Mouse (Mus musculus) CH12.LX (cell line): ENCODE measurements around the gene Ell. TPM values are rescaled to one million over a fixed set of nuclear protein-coding genes. Genes with fewer than 3 reads are reported as not detected.

ENCODE experiments used
- DNase-seq: peaks from one replicate; pipeline ENCODE4 v3.0.0-alpha.2; 2013; ENCODE audit errors: extremely low read depth
- H3K27ac ChIP-seq: 2 replicates; pipeline ENCODE4 v1.5.1; 2012; ENCODE audit warnings: low read depth, mild to moderate bottlenecking, control low read depth, moderate library complexity; ENCODE audit not compliant: insufficient read depth
- H3K27me3 ChIP-seq: replicated peaks from 2 replicates; pipeline ENCODE3; 2012; ENCODE audit warnings: inconsistent platforms
- H3K36me3 ChIP-seq, 2 experiments: replicated peaks in 1 of 2; 2 replicates each; pipeline versions ENCODE3 to v1.6.1; 2012; ENCODE audit warnings: inconsistent platforms in 1 of 2, low read length in 1 of 2, mild to moderate bottlenecking in 1 of 2, mixed read lengths in 1 of 2, moderate library complexity in 1 of 2; ENCODE audit not compliant: control insufficient read depth in 1 of 2, insufficient read depth in 1 of 2
- H3K4me1 ChIP-seq, 2 experiments: 2 replicates each; pipeline ENCODE4 v1.6.1; 2012; ENCODE audit warnings: inconsistent platforms in 1 of 2, moderate library complexity in 1 of 2; ENCODE audit not compliant: insufficient read depth in 2 of 2, control insufficient read depth in 1 of 2
- H3K4me2 ChIP-seq: 2 replicates; pipeline ENCODE4 v1.6.1; 2012; ENCODE audit warnings: low read depth, mild to moderate bottlenecking, control low read depth; ENCODE audit not compliant: poor library complexity, insufficient read depth, severe bottlenecking
- H3K4me3 ChIP-seq, 3 experiments: fragments of 150-350 bp in 1 of 3; sonication (generic) in 1 of 3; replicated peaks in 1 of 3; 2 replicates each; pipeline versions ENCODE3 to v1.5.1; 2011 to 2012; ENCODE audit warnings: low read depth in 2 of 3, low read length in 2 of 3, mild to moderate bottlenecking in 2 of 3, moderate library complexity in 2 of 3, control low read depth in 1 of 3, improper control_type of control experiment in 1 of 3, inconsistent platforms in 1 of 3, mixed read lengths in 1 of 3; ENCODE audit not compliant: poor library complexity in 1 of 3
- H3K79me2 ChIP-seq: replicated peaks from 2 replicates; pipeline ENCODE4 v1.6.1; 2012; ENCODE audit warnings: mild to moderate bottlenecking, moderate library complexity; ENCODE audit not compliant: control insufficient read depth, poor library complexity, insufficient read depth, severe bottlenecking; ENCODE audit errors: extremely low read depth
- H3K9ac ChIP-seq: 2 replicates; pipeline ENCODE4 v1.6.1; 2012; ENCODE audit warnings: low read depth, mild to moderate bottlenecking, control low read depth, moderate library complexity; ENCODE audit not compliant: insufficient read depth
- H3K9me3 ChIP-seq: replicated peaks from 2 replicates; pipeline ENCODE3; 2012; ENCODE audit warnings: low read length, inconsistent platforms, mixed read lengths
- BHLHE40 ChIP-seq: IDR thresholded peaks from 2 replicates; pipeline ENCODE4 v1.6.1; 2011; ENCODE audit warnings: mild to moderate bottlenecking, low read depth, low read length, improper control_type of control experiment
- CTCF ChIP-seq, 2 experiments: IDR thresholded peaks in 1 of 2; conservative IDR thresholded peaks in 1 of 2; 2 replicates each; pipeline ENCODE4 v1.5.1; 2011 to 2012; ENCODE audit warnings: low read depth in 2 of 2, low read length in 2 of 2, improper control_type of control experiment in 1 of 2, inconsistent platforms in 1 of 2, mild to moderate bottlenecking in 1 of 2, moderate library complexity in 1 of 2
- ETS1 ChIP-seq: conservative IDR thresholded peaks from 2 replicates; pipeline ENCODE4 v1.6.1; 2012; ENCODE audit warnings: low read depth, mild to moderate bottlenecking, inconsistent platforms, low read length, improper control_type of control experiment, moderate library complexity
- GABPA ChIP-seq: IDR thresholded peaks from 2 replicates; pipeline ENCODE4 v1.6.1; 2012; ENCODE audit warnings: low read depth, low read length, improper control_type of control experiment, inconsistent platforms; ENCODE audit not compliant: insufficient replicate concordance
- IRF4 ChIP-seq: IDR thresholded peaks from 2 replicates; pipeline ENCODE4 v1.6.1; 2014; ENCODE audit warnings: low read depth, mild to moderate bottlenecking, inconsistent platforms, low read length, improper control_type of control experiment
- MEF2A ChIP-seq: IDR thresholded peaks from 2 replicates; pipeline ENCODE4 v1.6.1; 2014; ENCODE audit warnings: low read depth, mild to moderate bottlenecking, inconsistent platforms, low read length, improper control_type of control experiment, borderline replicate concordance
- MXI1 ChIP-seq: IDR thresholded peaks from 2 replicates; pipeline ENCODE4 v1.6.1; 2011; ENCODE audit warnings: mild to moderate bottlenecking, low read depth, low read length, improper control_type of control experiment
- NELFE ChIP-seq: IDR thresholded peaks from 2 replicates; pipeline ENCODE4 v1.6.1; 2011; ENCODE audit warnings: low read depth, low read length, improper control_type of control experiment
- NRF1 ChIP-seq: IDR thresholded peaks from 2 replicates; pipeline ENCODE4 v1.6.1; 2014; ENCODE audit warnings: low read depth, mild to moderate bottlenecking, inconsistent platforms, low read length, improper control_type of control experiment, moderate library complexity
- PAX5 ChIP-seq: IDR thresholded peaks from 2 replicates; pipeline ENCODE4 v1.6.1; 2012; ENCODE audit warnings: low read length, inconsistent platforms, mixed read lengths
- POLR2A ChIP-seq: IDR thresholded peaks from 2 replicates; pipeline ENCODE4 v1.6.1; 2011; ENCODE audit warnings: low read depth, mild to moderate bottlenecking, improper control_type of control experiment, low read length
- RCOR1 ChIP-seq: conservative IDR thresholded peaks from 2 replicates; pipeline ENCODE4 v1.6.1; 2012; ENCODE audit warnings: low read depth, mild to moderate bottlenecking, inconsistent platforms, low read length, improper control_type of control experiment
- SIN3A ChIP-seq: IDR thresholded peaks from 2 replicates; pipeline ENCODE4 v1.6.1; 2012; ENCODE audit warnings: low read length, improper control_type of control experiment, inconsistent platforms
- TBP ChIP-seq: conservative IDR thresholded peaks from 2 replicates; pipeline ENCODE4 v1.6.1; 2011; ENCODE audit warnings: low read depth, low read length, improper control_type of control experiment
- TCF12 ChIP-seq: IDR thresholded peaks from 2 replicates; pipeline ENCODE4 v1.6.1; 2014; ENCODE audit warnings: low read depth, mild to moderate bottlenecking, inconsistent platforms, low read length, improper control_type of control experiment
- USF2 ChIP-seq: conservative IDR thresholded peaks from 2 replicates; pipeline ENCODE4 v1.6.1; 2011; ENCODE audit warnings: low read depth, low read length, improper control_type of control experiment
- ZC3H11A ChIP-seq: IDR thresholded peaks from 2 replicates; pipeline ENCODE4 v1.6.1; 2012; ENCODE audit warnings: low read depth, mild to moderate bottlenecking, inconsistent platforms, low read length, improper control_type of control experiment
- ZMIZ1 ChIP-seq: IDR thresholded peaks from 2 replicates; pipeline ENCODE4 v1.6.1; 2012; ENCODE audit warnings: low read depth, mild to moderate bottlenecking, inconsistent platforms, low read length, improper control_type of control experiment
- dilution Hi-C: fragments of 300-500 bp; cut with MboI; formaldehyde crosslinking; loops from 2 replicates; pipeline ENCODE4 v1.14.3; 2020; ENCODE audit warnings: low sequenced_read_pairs; ENCODE audit not compliant: extremely low pct_unique_long_range_greater_than_20kb, extremely low pct_ligation_motif_present
- in situ Hi-C: fragments of 300-500 bp; cut with MboI; formaldehyde crosslinking; loops from 3 replicates; pipeline ENCODE4 v1.14.3; 2019; ENCODE audit warnings: low sequenced_read_pairs, low pct_ligation_motif_present, low pct_unique_long_range_greater_than_20kb, mixed read lengths
- polyA plus RNA-seq: library from polyadenylated mRNA; unstranded; fragments of >175 nt; gene quantifications from 2 replicates; pipeline ENCODE4 v1.2.1, GENCODE M21; 2012; ENCODE audit warnings: low read depth; ENCODE audit not compliant: insufficient read length
- total RNA-seq, 2 experiments: library from RNA; depleted of rRNA; stranded (reverse); fragments of 300-350 nt in 1 of 2; fragments of >200 nt in 1 of 2; gene quantifications; 2 replicates each; pipeline ENCODE4 v1.2.3; 2012 to 2014

Ell gene
- total and polyA plus RNA-seq, 3 experiments = 6.5 to 17.9 (median 9.8) TPM

DNA sequence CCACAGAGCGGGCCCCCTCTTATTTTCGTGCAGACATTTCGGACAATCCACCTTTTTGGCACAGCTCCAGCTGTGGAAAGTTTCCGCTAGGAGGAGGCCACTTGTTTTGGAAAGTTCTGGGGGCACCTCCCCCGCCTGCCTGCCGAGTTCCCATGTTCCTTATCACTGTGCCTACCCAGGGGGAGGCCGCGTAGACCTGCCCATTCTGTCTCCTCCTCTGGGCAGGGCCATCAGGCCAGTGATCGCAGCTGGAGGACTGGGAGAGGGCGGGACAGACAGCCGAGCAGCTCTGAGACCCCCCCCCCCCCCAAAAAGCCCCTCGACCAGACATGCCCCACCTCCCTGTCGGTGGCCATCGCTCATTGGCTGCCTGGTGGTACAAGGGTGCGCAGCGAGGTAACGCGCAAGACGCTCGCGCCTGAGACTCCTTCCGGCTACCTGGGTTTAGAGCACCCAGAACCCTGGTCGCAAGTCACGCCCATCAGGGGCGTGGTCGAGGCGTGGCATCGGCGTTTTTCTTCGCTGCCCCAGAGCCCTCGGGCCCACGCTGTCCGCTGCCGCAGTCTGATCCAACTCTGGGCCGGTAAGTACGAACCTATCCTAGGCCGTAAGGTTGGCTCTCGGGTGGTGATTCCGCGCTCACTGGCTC, 54.8 kb downstream of the Ell start, which contains the start of gene Isyna1 (continued):
- TF ChIP-seq TBP (peak; percentile 72), CTCF (conservative IDR thresholded peaks at IDR 0.05 in 1 of 2, IDR thresholded peaks at IDR 0.05 in 1 of 2; ENCODE audit: low read depth in 2 of 2, low read length in 2 of 2) (no peak), SIN3A (peak; percentile 88; the same call in 1 of the 2 replicates), USF2 (no peak), ZC3H11A (no peak), MEF2A (no peak; the same call in 1 of the 2 replicates), PAX5 (no peak), ETS1 (peak; percentile 42; the same call in 1 of the 2 replicates), NELFE (peak; percentile 86), ZMIZ1 (peak; percentile 93), RCOR1 (peak; percentile 57; the same call in 1 of the 2 replicates), BHLHE40 (no peak), IRF4 (no peak), POLR2A (peak; percentile 96), NRF1 (peak; percentile 90), MXI1 (peak; percentile 87)

DNA sequence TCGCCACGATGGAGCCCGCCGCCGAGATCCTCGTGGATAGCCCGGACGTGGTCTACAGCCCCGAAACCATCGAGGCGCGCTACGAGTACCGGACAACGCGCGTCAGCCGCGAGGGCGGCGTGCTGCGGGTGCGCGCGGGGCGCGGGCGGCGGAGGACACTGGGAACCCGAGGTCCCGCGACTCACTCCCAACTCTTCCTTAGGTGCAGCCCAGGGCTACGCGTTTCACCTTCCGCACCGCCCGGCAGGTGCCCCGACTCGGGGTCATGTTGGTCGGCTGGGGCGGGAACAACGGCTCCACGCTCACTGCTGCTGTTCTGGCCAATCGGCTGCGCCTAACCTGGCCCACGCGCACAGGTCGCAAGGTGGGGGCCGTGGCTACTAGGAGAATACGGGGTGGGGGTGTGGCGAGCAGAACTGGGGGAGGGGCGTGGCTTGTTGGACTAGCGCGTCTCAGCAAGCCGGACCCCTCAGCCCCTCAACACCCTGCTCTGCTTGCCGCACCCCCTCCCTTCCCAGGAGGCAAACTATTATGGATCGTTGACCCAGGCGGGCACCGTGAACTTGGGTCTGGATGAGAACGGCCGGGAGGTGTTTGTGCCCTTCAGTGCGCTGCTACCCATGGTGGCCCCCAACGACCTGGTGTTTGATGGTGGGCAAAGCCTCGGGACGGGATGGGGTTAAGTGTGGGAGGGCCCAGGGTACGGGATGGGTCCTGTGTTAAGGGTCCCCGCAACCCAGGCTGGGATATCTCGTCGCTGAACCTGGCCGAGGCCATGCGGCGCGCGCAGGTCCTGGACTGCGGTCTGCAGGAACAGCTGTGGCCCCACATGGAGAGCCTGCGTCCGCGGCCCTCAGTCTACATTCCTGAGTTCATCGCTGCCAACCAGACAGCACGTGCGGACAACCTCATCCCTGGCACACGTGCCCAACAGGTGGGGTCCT, 55.6 kb downstream of the Ell start:
- peak overlapping the region; percentile 18 for H3K4me2 ChIP-seq
- dilution Hi-C loops = no loop called here
- peaks cover 2% of the 10 kb centered on the region; the same call in 1 of the 2 replicates for H3K79me2 ChIP-seq
- H3K9me3 ChIP-seq = peaks cover 12% of the 10 kb centered on the region
- DNase-seq = peak; percentile 29
- peaks cover 60 to 80% of the 10 kb centered on the region in 2 experiments for H3K36me3 ChIP-seq
- peak overlapping the region; percentile 30 for H3K9ac ChIP-seq
- H3K4me1 ChIP-seq = peaks cover 5 to 22% of the 10 kb centered on the region in 2 experiments
- peak overlapping the region; percentile 65 to 89 (median 70) for H3K4me3 ChIP-seq
- 0 out of 2 replicates have a peak overlapping the region, but pooled peaks have one; percentile 26 for H3K27ac ChIP-seq
- in situ Hi-C loops = no loop called here
- TF ChIP-seq TCF12 (no peak), SIN3A (peak; percentile 33), NRF1 (no peak), GABPA (no peak)
- H3K27me3 ChIP-seq = no peaks in the 10 kb centered on the region
